Mouse (Mus musculus) midbrain, postnatal 0 days (tissue): ENCODE results near the gene Eloa. TPM values are rescaled to one million over a fixed set of nuclear protein-coding genes. Genes with fewer than 3 reads are reported as not detected.

Source experiments
- ATAC-seq: fragments of 200-750 bp; cut with Nextera tagmentation; 2 replicates; pipeline ENCODE4 v1.8.0; 2017; ENCODE audit warnings: moderate number of reproducible peaks, mild to moderate bottlenecking, moderate TSS enrichment, moderate library complexity; ENCODE audit not compliant: low FRiP score
- DNase-seq: peaks from one replicate; pipeline ENCODE4 v3.0.0-alpha.2; 2015; ENCODE audit warnings: low spot score
- H3K27ac ChIP-seq: fragments of 300-500 bp; sonication (generic); 2 replicates; pipeline ENCODE4 v1.5.1; 2014; ENCODE audit warnings: low read depth, mild to moderate bottlenecking, low read length, mixed read lengths
- H3K27me3 ChIP-seq: fragments of 300-500 bp; sonication (generic); 2 replicates; pipeline ENCODE4 v1.6.1; 2014; ENCODE audit warnings: low read length, control low read depth, mixed read lengths; ENCODE audit not compliant: insufficient read depth
- H3K36me3 ChIP-seq: fragments of 300-500 bp; sonication (generic); 2 replicates; pipeline ENCODE4 v1.6.1; 2014; ENCODE audit warnings: low read length, control low read depth, mixed read lengths; ENCODE audit not compliant: insufficient read depth
- H3K4me1 ChIP-seq: fragments of 300-500 bp; sonication (generic); 2 replicates; pipeline ENCODE4 v1.6.1; 2014; ENCODE audit warnings: mild to moderate bottlenecking, control low read depth, antibody characterized with exemption, low read length, mixed read lengths; ENCODE audit not compliant: insufficient read depth
- H3K4me2 ChIP-seq: fragments of 300-500 bp; sonication (generic); 2 replicates; pipeline ENCODE4 v1.6.1; 2014; ENCODE audit warnings: low read depth, mild to moderate bottlenecking, low read length, mixed read lengths; ENCODE audit not compliant: poor library complexity, severe bottlenecking
- H3K4me3 ChIP-seq: fragments of 300-500 bp; sonication (generic); 2 replicates; pipeline ENCODE4 v1.5.1; 2014; ENCODE audit warnings: low read depth, mild to moderate bottlenecking, low read length, moderate library complexity
- H3K9ac ChIP-seq: fragments of 300-500 bp; sonication (generic); replicated peaks from 2 replicates; pipeline ENCODE4 v1.6.1; 2014; ENCODE audit warnings: mild to moderate bottlenecking, low read length, moderate library complexity, mixed read lengths; ENCODE audit not compliant: poor library complexity, severe bottlenecking
- H3K9me3 ChIP-seq: fragments of 300-500 bp; sonication (generic); 2 replicates; pipeline ENCODE4 v1.6.1; 2016; ENCODE audit warnings: low read length, control low read depth
- CTCF ChIP-seq: IDR thresholded peaks from 2 replicates; pipeline ENCODE4 v1.5.1; 2016; ENCODE audit warnings: antibody characterized with exemption, mild to moderate bottlenecking
- WGBS: fragments of 180-500 bp; shearing (Covaris S2); extraction: QIAGEN DNeasy Blood & Tissue Kit; methylation state at CpG from one replicate; pipeline ENCODE4 v1.1.7; 2014; 5-methylcytosine and 5-hydroxymethylcytosine counted together
- polyA plus RNA-seq: library from polyadenylated mRNA; unstranded; fragments of >200 nt; fragmentation: Nextera tagmentation; extraction: Ambion mirVana; gene quantifications from 2 replicates; pipeline ENCODE4 v1.2.1, GENCODE M21; 2015
- total RNA-seq: library from RNA; depleted of rRNA; stranded (reverse); fragments of >200 nt; gene quantifications from 2 replicates; pipeline ENCODE4 v1.2.3, GENCODE M21; 2014

Gene Eloa
- total and polyA plus RNA-seq, 2 experiments from 2014 or later: 19.0 to 23.3 TPM

GRCm38 (mm10) chr4:136050226-136050625, 28.7 kb upstream of the Eloa start:
- Histone ChIP-seq H3K9me3 (no peaks in the 10 kb centered on the region), H3K9ac (no peak overlapping the region), H3K27me3 (no peaks in the 10 kb centered on the region), H3K27ac (no peak overlapping the region), H3K4me1 (peaks cover 5% of the 10 kb centered on the region), H3K4me2 (no peak overlapping the region), H3K36me3 (peaks cover 40% of the 10 kb centered on the region), H3K4me3 (no peak overlapping the region)
- WGBS: 94% methylated on average over 6 of the region's 6 CpGs
- TF ChIP-seq CTCF: no peak
- no peak for ATAC-seq
- no peak for DNase-seq

GRCm38 (mm10) chr4:136048291-136049032, 26.9 kb upstream of the Eloa start:
- no peak overlapping the region for H3K9ac ChIP-seq
- DNase-seq (no peak), ATAC-seq (no peak)
- H3K27me3 ChIP-seq: no peaks in the 10 kb centered on the region
- H3K4me3 ChIP-seq: no peak overlapping the region
- H3K9me3 ChIP-seq: no peaks in the 10 kb centered on the region
- no peak overlapping the region for H3K4me2 ChIP-seq
- H3K36me3 ChIP-seq: peaks cover 44% of the 10 kb centered on the region
- no peak overlapping the region for H3K27ac ChIP-seq
- TF ChIP-seq CTCF: no peak
- peaks cover 5% of the 10 kb centered on the region for H3K4me1 ChIP-seq
- 85% methylated on average over 4 of the region's 4 CpGs for WGBS

GRCm38 (mm10) chr4:136047626-136048025, 26.1 kb upstream of the Eloa start:
- Histone ChIP-seq H3K4me3 (no peak overlapping the region), H3K9ac (no peak overlapping the region), H3K27ac (no peak overlapping the region), H3K4me1 (peaks cover 5% of the 10 kb centered on the region), H3K9me3 (no peaks in the 10 kb centered on the region), H3K36me3 (peaks cover 44% of the 10 kb centered on the region), H3K4me2 (no peak overlapping the region), H3K27me3 (no peaks in the 10 kb centered on the region)
- TF ChIP-seq CTCF: no peak; the same call in 1 of the 2 replicates
- DNase-seq (no peak), ATAC-seq (no peak)
- 50% methylated on average over 4 of the region's 4 CpGs for WGBS

GRCm38 (mm10) chr4:136046888-136047287, 25.3 kb upstream of the Eloa start:
- peaks cover 2% of the 10 kb centered on the region for H3K4me1 ChIP-seq
- no peaks in the 10 kb centered on the region for H3K9me3 ChIP-seq
- no peak overlapping the region for H3K4me3 ChIP-seq
- 67% methylated on average over 6 of the region's 6 CpGs for WGBS
- no peak for TF ChIP-seq CTCF
- H3K9ac ChIP-seq: no peak overlapping the region
- H3K27ac ChIP-seq: no peak overlapping the region
- DNase-seq (no peak), ATAC-seq (no peak)
- H3K4me2 ChIP-seq: no peak overlapping the region
- peaks cover 44% of the 10 kb centered on the region for H3K36me3 ChIP-seq
- no peaks in the 10 kb centered on the region for H3K27me3 ChIP-seq

- WGBS: 87% methylated on average over 5 of the region's 5 CpGs
- H3K9me3 ChIP-seq: no peaks in the 10 kb centered on the region
- H3K4me3 ChIP-seq: no peak overlapping the region
- DNase-seq (no peak), ATAC-seq (no peak)
- TF ChIP-seq CTCF: no peak
- peaks cover 30% of the 10 kb centered on the region for H3K36me3 ChIP-seq
- no peak overlapping the region for H3K27ac ChIP-seq
- H3K27me3 ChIP-seq: no peaks in the 10 kb centered on the region
- H3K9ac ChIP-seq: no peak overlapping the region; the same call in 1 of the 2 replicates
- no peaks in the 10 kb centered on the region for H3K4me1 ChIP-seq
- no peak overlapping the region for H3K4me2 ChIP-seq
These were observed 23.5 kb upstream of the Eloa start for GRCm38 (mm10) chr4:136045091-136045490.

GRCm38 (mm10) chr4:136043784-136044400, 22.3 kb upstream of the Eloa start:
- Histone ChIP-seq H3K9me3 (no peaks in the 10 kb centered on the region), H3K27ac (no peak overlapping the region), H3K4me1 (no peaks in the 10 kb centered on the region), H3K4me2 (no peak overlapping the region), H3K4me3 (no peak overlapping the region), H3K36me3 (peaks cover 20% of the 10 kb centered on the region), H3K27me3 (no peaks in the 10 kb centered on the region), H3K9ac (no peak overlapping the region)
- no peak for TF ChIP-seq CTCF
- ATAC-seq (no peak), DNase-seq (no peak)
- WGBS: 49% methylated on average over 6 of the region's 6 CpGs
